Mouse (Mus musculus): ENCODE results near the gene Ndufs7. TPM values are rescaled to one million over a fixed set of nuclear protein-coding genes. Genes with fewer than 3 reads are reported as not detected.

Gene Ndufs7
- polyA plus RNA-seq, 1 experiment from 2014 or later = 370 TPM

DNA sequence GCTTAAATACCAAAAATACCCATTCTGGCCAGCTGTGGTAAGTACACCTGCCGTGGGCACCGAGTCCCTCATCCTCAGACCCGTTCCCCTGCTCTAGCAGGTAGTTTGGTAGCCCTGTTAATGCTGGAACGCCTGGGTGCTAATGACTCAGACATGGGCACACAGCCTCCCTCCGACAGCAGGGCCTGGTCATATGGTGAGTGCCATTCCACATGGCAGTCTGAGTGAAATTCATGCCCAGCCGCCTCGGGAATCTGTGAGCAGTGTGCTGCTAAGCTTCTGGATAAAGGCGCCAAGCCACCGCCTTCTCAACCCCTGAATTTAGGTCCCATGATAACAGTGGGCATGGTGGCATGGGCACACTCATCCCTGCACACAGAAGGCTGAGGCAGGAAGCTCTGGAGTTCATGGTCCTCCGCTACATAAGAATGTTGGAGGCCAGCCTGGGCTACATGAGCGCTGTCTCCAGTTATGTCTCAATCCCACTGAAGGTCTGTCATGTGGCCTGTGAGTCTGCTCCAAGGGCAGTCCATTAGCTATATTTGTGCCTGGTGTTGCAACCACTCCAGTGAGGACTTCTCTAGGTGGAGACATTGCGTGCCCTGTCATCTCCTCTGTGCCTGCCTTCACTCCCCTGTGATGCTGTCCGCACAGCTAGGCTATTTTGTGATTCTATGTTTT, 12.6 kb upstream of the Ndufs7 start:
- no peaks in the 10 kb centered on the region for H3K27me3 ChIP-seq (replicated peaks; ENCODE audit: control insufficient read depth, insufficient read depth, low read length)
- no peaks in the 10 kb centered on the region for H3K4me1 ChIP-seq (ENCODE audit: control insufficient read depth, insufficient read depth, low read length)
- H3K9me3 ChIP-seq (ENCODE audit: control insufficient read depth, low read length) = no peaks in the 10 kb centered on the region
- H3K4me2 ChIP-seq (ENCODE audit: low read depth, low read length) = no peak overlapping the region
- no peak overlapping the region for H3K27ac ChIP-seq (replicated peaks; ENCODE audit: low read depth, low read length)
- ATAC-seq (ENCODE audit: low read depth) (no peak), DNase-seq (ENCODE audit: low spot score) (no peak)
- no peak overlapping the region for H3K4me3 ChIP-seq (ENCODE audit: low read depth, low read length)
- peaks cover 100% of the 10 kb centered on the region for H3K36me3 ChIP-seq (ENCODE audit: control insufficient read depth, insufficient read depth, low read length)
- 95% methylated on average over 13 of the region's 13 CpGs for WGBS
- H3K9ac ChIP-seq (ENCODE audit: low read depth, low read length) = no peak overlapping the region

DNA sequence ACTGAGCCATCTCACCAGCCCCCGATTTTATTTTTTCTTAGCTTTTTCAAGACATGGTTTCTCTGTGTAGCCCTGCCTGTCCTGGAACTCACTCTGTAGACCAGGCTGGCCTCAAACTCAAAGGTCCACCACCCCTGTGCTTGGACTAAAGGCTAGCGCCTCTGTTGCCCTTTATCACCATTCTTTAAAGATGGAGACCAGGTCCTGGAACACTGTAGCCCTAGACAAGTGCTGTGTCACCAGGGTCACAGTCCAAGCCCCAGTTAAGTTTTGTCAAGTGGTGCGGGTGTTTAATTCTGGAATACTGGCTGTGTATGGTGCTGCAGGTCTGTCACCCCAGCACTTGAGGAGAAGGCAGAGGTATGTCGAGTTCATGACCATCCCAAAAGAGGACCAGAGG, 11.9 kb upstream of the Ndufs7 start:
- no peak overlapping the region for H3K27ac ChIP-seq (replicated peaks; ENCODE audit: low read depth, low read length)
- H3K9me3 ChIP-seq (ENCODE audit: control insufficient read depth, low read length) = no peaks in the 10 kb centered on the region
- no peak overlapping the region for H3K4me2 ChIP-seq (ENCODE audit: low read depth, low read length)
- 86% methylated on average over 4 of the region's 4 CpGs for WGBS
- no peak overlapping the region for H3K9ac ChIP-seq (ENCODE audit: low read depth, low read length)
- no peaks in the 10 kb centered on the region for H3K4me1 ChIP-seq (ENCODE audit: control insufficient read depth, insufficient read depth, low read length)
- ATAC-seq (ENCODE audit: low read depth) = no peak
- no peak for DNase-seq (ENCODE audit: low spot score)
- H3K4me3 ChIP-seq (ENCODE audit: low read depth, low read length) = no peak overlapping the region
- H3K27me3 ChIP-seq (replicated peaks; ENCODE audit: control insufficient read depth, insufficient read depth, low read length) = no peaks in the 10 kb centered on the region
- H3K36me3 ChIP-seq (ENCODE audit: control insufficient read depth, insufficient read depth, low read length) = peaks cover 100% of the 10 kb centered on the region

DNA sequence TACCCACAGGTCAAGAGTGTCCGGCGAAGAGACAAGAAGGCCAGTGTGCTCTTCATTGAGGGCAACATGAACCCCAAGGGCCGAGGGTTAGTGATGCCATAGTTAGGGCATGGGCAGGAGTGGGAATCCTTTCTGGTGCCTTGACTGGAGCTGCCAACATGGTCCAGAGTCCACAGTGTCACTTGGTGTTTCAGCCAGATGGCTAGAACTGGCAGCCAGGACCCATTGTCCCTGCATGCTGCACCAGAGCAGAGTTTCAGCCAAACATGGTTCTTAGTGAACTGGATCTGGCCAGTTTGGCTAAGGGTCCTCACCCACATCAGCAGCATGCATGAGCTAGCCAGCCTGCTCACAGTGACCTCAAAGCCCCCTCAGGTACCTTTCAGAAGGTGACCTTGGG, 10.6 kb upstream of the Ndufs7 start:
- Histone ChIP-seq H3K36me3 (ENCODE audit: control insufficient read depth, insufficient read depth, low read length) (peaks cover 100% of the 10 kb centered on the region), H3K9me3 (ENCODE audit: control insufficient read depth, low read length) (no peaks in the 10 kb centered on the region), H3K4me2 (ENCODE audit: low read depth, low read length) (no peak overlapping the region), H3K27me3 (replicated peaks; ENCODE audit: control insufficient read depth, insufficient read depth, low read length) (no peaks in the 10 kb centered on the region), H3K4me3 (ENCODE audit: low read depth, low read length) (no peak overlapping the region), H3K27ac (replicated peaks; ENCODE audit: low read depth, low read length) (no peak overlapping the region), H3K4me1 (ENCODE audit: control insufficient read depth, insufficient read depth, low read length) (no peaks in the 10 kb centered on the region), H3K9ac (ENCODE audit: low read depth, low read length) (no peak overlapping the region)
- DNase-seq (ENCODE audit: low spot score) (no peak), ATAC-seq (ENCODE audit: low read depth) (no peak)
- 95% methylated on average over 3 of the region's 3 CpGs for WGBS

DNA sequence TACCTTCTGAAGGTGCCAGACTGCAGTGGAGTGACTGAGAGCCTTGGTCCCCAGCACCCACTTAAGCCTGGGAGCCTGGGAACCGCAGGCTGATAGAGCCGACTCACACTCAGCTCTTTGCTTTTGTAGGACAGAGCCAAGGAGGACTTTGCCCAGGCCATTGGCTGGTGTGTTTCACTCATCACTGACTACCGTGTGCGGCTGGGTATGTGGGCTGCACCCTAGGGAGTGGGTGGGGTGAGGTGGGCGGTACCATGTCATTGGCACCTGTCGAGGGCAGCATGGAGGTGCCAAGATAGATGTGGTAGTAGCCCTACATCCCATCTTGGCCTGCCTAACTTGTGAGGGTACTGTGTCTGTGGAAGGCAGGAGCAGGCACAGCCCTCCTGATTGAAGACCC, 9.1 kb upstream of the Ndufs7 start:
- ATAC-seq (ENCODE audit: low read depth) = no peak
- Histone ChIP-seq H3K9me3 (ENCODE audit: control insufficient read depth, low read length) (no peaks in the 10 kb centered on the region), H3K9ac (ENCODE audit: low read depth, low read length) (no peak overlapping the region), H3K27ac (replicated peaks; ENCODE audit: low read depth, low read length) (no peak overlapping the region), H3K27me3 (replicated peaks; ENCODE audit: control insufficient read depth, insufficient read depth, low read length) (no peaks in the 10 kb centered on the region), H3K4me1 (ENCODE audit: control insufficient read depth, insufficient read depth, low read length) (no peaks in the 10 kb centered on the region), H3K4me2 (ENCODE audit: low read depth, low read length) (no peak overlapping the region), H3K4me3 (ENCODE audit: low read depth, low read length) (no peak overlapping the region), H3K36me3 (ENCODE audit: control insufficient read depth, insufficient read depth, low read length) (peaks cover 99% of the 10 kb centered on the region)
- DNase-seq (ENCODE audit: low spot score) = no peak
- WGBS = 83% methylated on average over 6 of the region's 6 CpGs

DNA sequence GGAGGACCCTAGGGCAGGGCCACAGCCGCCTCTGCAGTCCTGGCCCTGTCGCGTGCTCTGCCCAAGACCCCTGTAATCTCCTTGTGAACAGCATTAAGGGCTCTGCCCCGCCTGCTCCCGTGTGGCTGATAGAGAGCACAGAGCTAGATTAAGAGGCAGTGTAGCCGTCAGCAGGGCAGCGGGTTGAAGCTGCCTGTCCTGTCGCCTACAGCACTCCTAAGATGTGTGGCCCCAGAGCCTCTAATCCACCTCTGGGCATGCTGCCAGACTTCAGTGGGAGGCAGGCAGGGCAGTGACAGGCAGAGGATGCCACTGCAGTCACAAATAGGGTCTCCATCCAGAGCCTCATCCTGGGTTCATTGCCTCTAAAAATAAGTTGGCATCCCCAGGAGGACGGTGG, 6.8 kb upstream of the Ndufs7 start:
- WGBS = 70% methylated on average over 6 of the region's 9 CpGs
- ATAC-seq (ENCODE audit: low read depth) (0 out of 2 replicates have a peak, but pooled peaks have one; percentile 5), DNase-seq (ENCODE audit: low spot score) (no peak)
- H3K36me3 ChIP-seq (ENCODE audit: control insufficient read depth, insufficient read depth, low read length) = peaks cover 76% of the 10 kb centered on the region
- H3K9ac ChIP-seq (ENCODE audit: low read depth, low read length) = no peak overlapping the region
- H3K27ac ChIP-seq (replicated peaks; ENCODE audit: low read depth, low read length) = no peak overlapping the region
- H3K4me2 ChIP-seq (ENCODE audit: low read depth, low read length) = no peak overlapping the region
- peaks cover 3% of the 10 kb centered on the region; the same call in 1 of the 2 replicates for H3K4me1 ChIP-seq (ENCODE audit: control insufficient read depth, insufficient read depth, low read length)
- no peaks in the 10 kb centered on the region for H3K27me3 ChIP-seq (replicated peaks; ENCODE audit: control insufficient read depth, insufficient read depth, low read length)
- H3K9me3 ChIP-seq (ENCODE audit: control insufficient read depth, low read length) = no peaks in the 10 kb centered on the region
- H3K4me3 ChIP-seq (ENCODE audit: low read depth, low read length) = no peak overlapping the region

DNA sequence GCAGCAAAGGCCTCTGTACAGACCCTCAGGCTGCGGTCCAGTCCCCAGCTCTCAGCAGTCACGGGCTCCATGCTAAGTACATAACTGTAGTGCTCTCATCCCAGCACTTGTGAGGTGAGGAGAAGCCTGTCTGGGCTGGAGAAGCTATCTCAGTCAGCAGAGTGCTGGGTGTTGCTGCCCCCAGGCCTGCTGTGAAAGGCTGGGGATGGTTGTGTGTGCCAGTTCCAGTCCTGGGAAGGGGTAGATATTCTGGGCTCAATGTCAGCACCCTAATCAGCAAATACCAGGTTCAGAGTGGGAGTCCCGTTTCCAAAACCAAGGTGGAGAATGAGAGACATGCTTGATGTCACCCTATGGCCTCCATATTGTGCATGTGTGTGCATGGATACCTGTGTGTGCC, 6.3 kb upstream of the Ndufs7 start:
- peaks cover 3% of the 10 kb centered on the region; the same call in 1 of the 2 replicates for H3K4me1 ChIP-seq (ENCODE audit: control insufficient read depth, insufficient read depth, low read length)
- H3K36me3 ChIP-seq (ENCODE audit: control insufficient read depth, insufficient read depth, low read length) = peaks cover 71% of the 10 kb centered on the region
- H3K4me2 ChIP-seq (ENCODE audit: low read depth, low read length) = no peak overlapping the region
- H3K27ac ChIP-seq (replicated peaks; ENCODE audit: low read depth, low read length) = no peak overlapping the region
- WGBS = 95% methylated on average over 3 of the region's 3 CpGs
- no peak for ATAC-seq (ENCODE audit: low read depth)
- no peak for DNase-seq (ENCODE audit: low spot score)
- no peaks in the 10 kb centered on the region for H3K9me3 ChIP-seq (ENCODE audit: control insufficient read depth, low read length)
- no peaks in the 10 kb centered on the region for H3K27me3 ChIP-seq (replicated peaks; ENCODE audit: control insufficient read depth, insufficient read depth, low read length)
- no peak overlapping the region for H3K9ac ChIP-seq (ENCODE audit: low read depth, low read length)
- H3K4me3 ChIP-seq (ENCODE audit: low read depth, low read length) = no peak overlapping the region

DNA sequence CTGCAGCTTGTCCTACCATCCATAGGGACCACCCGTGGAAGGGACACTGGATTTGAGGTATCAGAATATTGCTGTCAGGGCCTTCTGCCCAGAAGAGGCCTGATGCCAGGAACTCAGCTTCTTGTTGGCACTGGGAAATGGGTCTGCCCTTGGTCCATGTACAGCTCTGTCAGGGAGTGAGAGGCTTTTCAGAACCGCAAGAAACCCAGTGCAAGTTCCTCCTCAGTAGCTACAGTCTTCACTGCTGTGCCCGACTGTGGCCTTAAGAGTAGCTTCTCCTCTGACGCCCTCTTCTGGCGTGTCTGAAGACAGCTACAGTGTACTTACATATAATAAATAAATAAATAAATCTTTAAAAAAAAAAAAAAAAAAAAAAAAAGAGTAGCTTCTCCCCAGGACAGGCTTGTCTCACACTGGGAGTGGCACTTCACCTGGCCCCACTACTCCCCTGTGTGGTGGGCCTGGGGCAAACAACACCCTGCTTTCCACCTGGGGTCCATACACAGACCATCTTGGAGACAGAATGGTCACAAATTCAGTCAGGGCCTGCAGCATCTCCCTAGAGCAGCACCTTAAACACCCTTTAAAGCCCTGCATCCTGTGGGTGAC, 4.0 kb upstream of the Ndufs7 start:
- Histone ChIP-seq H3K9ac (ENCODE audit: low read depth, low read length) (no peak overlapping the region), H3K4me2 (ENCODE audit: low read depth, low read length) (no peak overlapping the region), H3K27me3 (replicated peaks; ENCODE audit: control insufficient read depth, insufficient read depth, low read length) (no peaks in the 10 kb centered on the region), H3K4me3 (ENCODE audit: low read depth, low read length) (no peak overlapping the region), H3K27ac (replicated peaks; ENCODE audit: low read depth, low read length) (no peak overlapping the region), H3K9me3 (ENCODE audit: control insufficient read depth, low read length) (no peaks in the 10 kb centered on the region), H3K36me3 (ENCODE audit: control insufficient read depth, insufficient read depth, low read length) (peaks cover 48% of the 10 kb centered on the region), H3K4me1 (ENCODE audit: control insufficient read depth, insufficient read depth, low read length) (peaks cover 3% of the 10 kb centered on the region; the same call in 1 of the 2 replicates)
- WGBS = 38% methylated on average over 5 of the region's 5 CpGs
- ATAC-seq (ENCODE audit: low read depth) = no peak
- peak; percentile 77 for DNase-seq (ENCODE audit: low spot score)

DNA sequence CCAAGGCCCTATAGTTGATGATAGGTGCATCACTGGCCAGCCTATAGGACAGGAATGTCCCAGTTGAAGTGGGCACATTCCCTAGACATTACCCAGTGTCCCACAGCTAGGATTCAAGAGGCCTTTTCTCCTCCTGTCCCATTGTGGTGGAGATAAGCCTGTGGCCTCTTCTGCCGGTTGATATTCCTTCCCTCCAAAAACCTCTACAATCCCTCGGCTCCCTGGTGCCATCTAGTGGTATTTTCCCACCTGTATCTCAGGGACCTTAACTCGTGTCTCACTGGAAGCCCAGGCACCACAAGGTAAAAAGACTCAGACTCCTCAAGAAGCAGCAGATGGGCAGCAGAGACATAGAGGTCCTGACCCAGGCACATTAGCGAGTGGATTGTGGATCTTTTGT, 3.3 kb upstream of the Ndufs7 start:
- no peak overlapping the region for H3K4me2 ChIP-seq (ENCODE audit: low read depth, low read length)
- no peak overlapping the region for H3K4me3 ChIP-seq (ENCODE audit: low read depth, low read length)
- DNase-seq (ENCODE audit: low spot score) = peak; percentile 90
- WGBS = 4% methylated on average over 4 of the region's 4 CpGs
- ATAC-seq (ENCODE audit: low read depth) = peak; percentile 19; the same call in 1 of the 2 replicates
- no peak overlapping the region for H3K27ac ChIP-seq (replicated peaks; ENCODE audit: low read depth, low read length)
- no peak overlapping the region for H3K9ac ChIP-seq (ENCODE audit: low read depth, low read length)
- H3K36me3 ChIP-seq (ENCODE audit: control insufficient read depth, insufficient read depth, low read length) = peaks cover 41% of the 10 kb centered on the region
- H3K9me3 ChIP-seq (ENCODE audit: control insufficient read depth, low read length) = no peaks in the 10 kb centered on the region
- no peaks in the 10 kb centered on the region for H3K27me3 ChIP-seq (replicated peaks; ENCODE audit: control insufficient read depth, insufficient read depth, low read length)
- peaks cover 5% of the 10 kb centered on the region; the same call in 1 of the 2 replicates for H3K4me1 ChIP-seq (ENCODE audit: control insufficient read depth, insufficient read depth, low read length)

DNA sequence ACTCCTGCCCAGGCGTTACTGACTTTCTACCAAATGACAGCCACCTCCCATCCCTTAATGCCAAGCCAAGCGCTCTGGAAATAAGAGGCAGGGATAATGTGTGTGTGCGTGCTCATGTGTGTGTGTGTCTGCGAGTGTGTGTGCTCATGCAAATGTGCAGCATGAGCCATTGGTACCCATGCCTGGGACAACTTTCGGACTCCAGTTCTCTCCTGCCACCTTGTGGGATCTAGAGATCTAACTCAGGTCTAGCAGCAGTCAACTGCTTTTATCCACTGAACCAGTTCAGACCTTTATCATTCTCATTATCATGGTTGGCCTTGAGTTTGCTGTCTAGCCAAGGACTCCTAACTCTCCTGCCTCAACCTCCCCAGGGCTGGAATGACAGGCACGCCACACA, 1.1 kb upstream of the Ndufs7 start:
- ATAC-seq (ENCODE audit: low read depth) (no peak), DNase-seq (ENCODE audit: low spot score) (peak; percentile 74)
- Histone ChIP-seq H3K9ac (ENCODE audit: low read depth, low read length) (no peak overlapping the region), H3K9me3 (ENCODE audit: control insufficient read depth, low read length) (no peaks in the 10 kb centered on the region), H3K4me3 (ENCODE audit: low read depth, low read length) (peak overlapping the region; percentile 70; the same call in 1 of the 2 replicates), H3K36me3 (ENCODE audit: control insufficient read depth, insufficient read depth, low read length) (peaks cover 25% of the 10 kb centered on the region), H3K27ac (replicated peaks; ENCODE audit: low read depth, low read length) (no peak overlapping the region), H3K4me2 (ENCODE audit: low read depth, low read length) (peak overlapping the region; percentile 71; the same call in 1 of the 2 replicates), H3K4me1 (ENCODE audit: control insufficient read depth, insufficient read depth, low read length) (peaks cover 5% of the 10 kb centered on the region; the same call in 1 of the 2 replicates), H3K27me3 (replicated peaks; ENCODE audit: control insufficient read depth, insufficient read depth, low read length) (no peaks in the 10 kb centered on the region)
- 46% methylated on average over 6 of the region's 6 CpGs for WGBS

All from embryonic facial prominence, embryonic 14.5 days (tissue).